Mouse (Mus musculus) forebrain, embryonic 12.5 days (tissue): ENCODE data around the gene Olfr1016. TPM values are rescaled to one million over a fixed set of nuclear protein-coding genes. Genes with fewer than 3 reads are reported as not detected.

Experiments used
- ATAC-seq: fragments of 200-750 bp; cut with Nextera tagmentation; 2 replicates; pipeline ENCODE4 v1.8.0; 2017; ENCODE audit warnings: moderate TSS enrichment; ENCODE audit not compliant: low FRiP score
- H3K27ac ChIP-seq: fragments of 300-500 bp; sonication (generic); 2 replicates; pipeline ENCODE4 v1.5.1; 2016; ENCODE audit warnings: mild to moderate bottlenecking
- H3K27me3 ChIP-seq: fragments of 300-500 bp; sonication (generic); 2 replicates; pipeline ENCODE4 v1.6.1; 2016; ENCODE audit warnings: mild to moderate bottlenecking
- H3K36me3 ChIP-seq: fragments of 300-500 bp; sonication (generic); replicated peaks from 2 replicates; pipeline ENCODE4 v1.6.1; 2016; ENCODE audit warnings: mild to moderate bottlenecking
- H3K4me1 ChIP-seq: fragments of 300-500 bp; sonication (generic); 2 replicates; pipeline ENCODE4 v1.6.1; 2016
- H3K4me2 ChIP-seq: fragments of 300-500 bp; sonication (generic); 2 replicates; pipeline ENCODE4 v1.6.1; 2016; ENCODE audit warnings: mild to moderate bottlenecking, moderate library complexity
- H3K4me3 ChIP-seq: fragments of 300-500 bp; sonication (generic); replicated peaks from 2 replicates; pipeline ENCODE4 v1.5.1; 2016; ENCODE audit warnings: mild to moderate bottlenecking
- H3K9ac ChIP-seq: fragments of 300-500 bp; sonication (generic); 2 replicates; pipeline ENCODE4 v1.6.1; 2016; ENCODE audit warnings: mild to moderate bottlenecking
- H3K9me3 ChIP-seq: fragments of 300-500 bp; sonication (generic); 2 replicates; pipeline ENCODE4 v1.6.1; 2016
- WGBS: fragments of 180-500 bp; shearing (Covaris S2); methylation state at CpG from one replicate; pipeline ENCODE4 v1.1.7; 2016; 5-methylcytosine and 5-hydroxymethylcytosine counted together
- polyA plus RNA-seq: library from polyadenylated mRNA; unstranded; fragments of >200 nt; fragmentation: Nextera tagmentation; extraction: Ambion mirVana; gene quantifications from 2 replicates; pipeline ENCODE4 v1.2.1, GENCODE M21; 2016

Olfr1016 gene
- polyA plus RNA-seq, result not detected in 2 replicates

DNA sequence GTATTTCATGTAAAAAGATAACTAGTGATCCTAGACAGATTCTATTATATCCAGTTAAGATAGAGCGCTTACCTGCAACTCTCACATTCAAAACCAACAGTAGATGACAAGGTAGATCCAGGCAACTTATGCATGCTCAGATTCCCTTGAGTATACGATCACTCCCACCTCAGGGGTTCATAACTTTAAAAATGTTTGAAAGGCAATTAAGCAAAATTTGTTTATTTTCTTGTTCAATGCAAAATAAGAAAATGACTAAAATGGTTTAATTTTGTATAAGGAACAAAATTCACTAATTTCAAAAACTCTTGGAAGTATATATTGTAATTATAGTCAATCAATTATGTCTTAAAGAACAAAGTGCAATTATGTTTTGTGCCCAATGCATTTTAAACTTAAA, at the start of gene Olfr1016:
TSS of gene Olfr1016 (minus strand) at position 101 of the 400 bp plus-strand sequence.
- H3K4me1 ChIP-seq, result no peaks in the 10 kb centered on the region
- no peak within 1 kb of the TSS for H3K27ac ChIP-seq
- H3K4me2 ChIP-seq, result no peak within 1 kb of the TSS
- no peaks in the 10 kb centered on the region for H3K27me3 ChIP-seq
- ATAC-seq, result no peak
- H3K9ac ChIP-seq, result no peak within 1 kb of the TSS
- H3K9me3 ChIP-seq, result no peaks in the 10 kb centered on the region
- no peak within 1 kb of the TSS for H3K4me3 ChIP-seq
- no peaks in the 10 kb centered on the region for H3K36me3 ChIP-seq
- WGBS, result 89% methylated on average over 2 of the region's 2 CpGs

DNA sequence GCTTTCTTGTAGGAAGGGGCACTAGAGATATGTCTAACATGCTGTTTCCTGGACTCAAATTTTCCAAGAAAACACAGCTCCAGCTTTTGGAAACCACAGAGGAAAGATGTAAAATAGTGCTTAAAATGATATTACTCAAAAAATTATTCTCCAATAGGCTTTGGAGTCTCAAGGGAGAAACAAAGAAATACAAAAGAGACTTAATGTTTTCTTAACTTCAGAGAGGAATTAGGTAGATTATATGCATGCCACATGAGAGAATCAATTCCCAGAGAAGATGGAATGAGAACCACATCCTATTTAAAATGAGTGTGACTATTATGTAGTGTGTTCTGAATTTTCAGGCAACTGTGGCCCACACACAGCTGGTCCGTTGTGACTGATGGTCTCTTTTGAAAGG, 44.4 kb upstream of the Olfr1016 start, which contains the start of gene Olfr1020:
TSS of gene Olfr1020 (plus strand) at position 301 of the 400 bp plus-strand sequence.
- Histone ChIP-seq H3K4me3 (no peak within 1 kb of the TSS), H3K36me3 (no peaks in the 10 kb centered on the region), H3K27me3 (no peaks in the 10 kb centered on the region), H3K4me1 (no peaks in the 10 kb centered on the region), H3K9ac (no peak within 1 kb of the TSS), H3K27ac (no peak within 1 kb of the TSS), H3K4me2 (no peak within 1 kb of the TSS), H3K9me3 (no peaks in the 10 kb centered on the region)
- ATAC-seq, result no peak
- WGBS, result 71% methylated on average over 1 of the region's 1 CpGs

DNA sequence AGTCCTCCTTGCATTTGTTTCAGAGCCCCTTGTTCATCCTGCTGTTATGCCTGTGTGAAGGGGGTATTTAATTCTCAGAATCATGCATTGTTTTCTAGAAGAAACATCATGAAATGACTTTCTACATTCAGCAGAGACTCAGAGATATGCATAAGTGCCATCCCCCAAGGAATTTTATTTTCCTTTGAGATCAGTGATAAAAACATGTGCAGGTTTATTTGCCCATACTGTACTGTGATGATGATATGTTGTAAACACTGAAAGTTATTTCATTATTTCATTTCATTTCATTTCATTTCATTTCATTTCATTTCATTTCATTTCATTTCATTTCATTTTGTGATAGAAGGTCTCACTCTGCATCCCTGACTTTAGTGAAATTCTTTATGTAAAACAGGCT, 43.0 kb upstream of the Olfr1016 start, which contains the start of gene Olfr1019:
TSS of gene Olfr1019 (minus strand) at position 101 of the 400 bp plus-strand sequence.
- no peak for ATAC-seq
- Histone ChIP-seq H3K27ac (no peak within 1 kb of the TSS), H3K9ac (no peak within 1 kb of the TSS), H3K36me3 (no peaks in the 10 kb centered on the region), H3K27me3 (no peaks in the 10 kb centered on the region), H3K4me1 (no peaks in the 10 kb centered on the region), H3K4me3 (no peak within 1 kb of the TSS), H3K9me3 (no peaks in the 10 kb centered on the region), H3K4me2 (no peak within 1 kb of the TSS)

DNA sequence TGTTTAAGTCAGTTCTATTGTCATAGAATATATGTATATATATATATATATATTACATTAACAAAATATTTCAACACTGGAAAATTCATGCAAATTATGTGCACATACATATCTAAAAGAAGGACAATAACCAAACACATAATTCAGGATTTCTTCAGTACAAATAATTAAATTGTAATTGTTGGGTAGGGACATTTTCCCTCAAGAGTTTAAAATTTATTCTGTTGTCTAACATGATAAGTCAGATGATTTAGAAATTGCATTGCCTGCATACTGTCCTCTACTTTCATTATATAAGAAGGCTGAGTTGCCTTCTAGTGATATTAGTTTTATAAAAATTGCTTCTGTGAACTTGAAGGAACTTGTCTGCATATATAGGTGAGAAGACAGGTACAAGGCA, 15.8 kb upstream of the Olfr1016 start, which contains the start of gene Olfr1018:
TSS of gene Olfr1018 (plus strand) at position 301 of the 400 bp plus-strand sequence.
- Histone ChIP-seq H3K36me3 (no peaks in the 10 kb centered on the region), H3K9me3 (no peaks in the 10 kb centered on the region), H3K4me2 (no peak within 1 kb of the TSS), H3K9ac (no peak within 1 kb of the TSS), H3K27me3 (no peaks in the 10 kb centered on the region), H3K4me1 (no peaks in the 10 kb centered on the region), H3K4me3 (no peak within 1 kb of the TSS), H3K27ac (no peak within 1 kb of the TSS)
- ATAC-seq, result no peak

DNA sequence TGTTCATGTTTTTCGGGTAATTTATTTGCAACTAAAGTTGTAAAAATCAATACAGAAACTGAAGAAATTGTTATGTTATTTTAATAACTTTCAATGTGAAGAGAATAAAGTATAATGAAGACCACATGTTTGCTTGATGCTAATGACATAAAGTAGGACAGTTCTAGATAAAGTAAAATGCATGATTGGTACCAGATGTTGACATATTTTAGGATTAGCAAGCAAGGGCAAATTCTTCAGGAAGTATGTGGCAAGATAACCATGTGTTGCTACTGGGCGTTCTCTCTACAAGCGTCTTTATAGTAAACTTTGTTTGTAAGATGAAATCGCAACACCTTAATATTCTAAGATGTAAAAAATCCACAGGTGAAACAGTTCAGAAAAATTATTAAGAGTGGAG, 2.2 kb upstream of the Olfr1016 start:
- H3K27ac ChIP-seq, result no peak overlapping the region
- no peaks in the 10 kb centered on the region for H3K4me1 ChIP-seq
- no peaks in the 10 kb centered on the region for H3K27me3 ChIP-seq
- H3K36me3 ChIP-seq, result no peaks in the 10 kb centered on the region
- H3K9me3 ChIP-seq, result no peaks in the 10 kb centered on the region
- WGBS, result 90% methylated on average over 4 of the region's 4 CpGs
- no peak overlapping the region for H3K9ac ChIP-seq
- no peak overlapping the region for H3K4me2 ChIP-seq
- H3K4me3 ChIP-seq, result no peak overlapping the region
- no peak for ATAC-seq

DNA sequence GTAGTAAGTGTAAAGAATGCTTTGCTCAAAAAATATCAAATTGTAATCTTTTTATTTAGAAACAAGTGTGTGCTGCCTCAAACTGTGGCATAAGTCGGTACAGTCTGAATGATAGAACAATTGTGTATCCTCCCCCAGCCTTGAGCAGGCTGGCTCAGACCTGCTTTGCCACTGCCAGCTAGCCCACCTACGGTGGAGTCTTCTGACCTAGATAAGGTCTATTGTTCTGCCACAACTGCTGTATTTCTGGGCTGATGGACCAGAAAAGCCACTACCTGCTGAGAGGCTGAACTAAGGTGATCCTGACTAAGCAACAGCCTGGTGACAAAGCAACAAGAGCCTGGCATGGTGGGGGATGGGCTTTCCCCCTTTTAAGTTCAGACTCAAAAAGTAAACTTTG, 10.0 kb downstream of the Olfr1016 start:
- 17% methylated on average over 2 of the region's 2 CpGs for WGBS
- Histone ChIP-seq H3K9me3 (no peaks in the 10 kb centered on the region), H3K27ac (no peak overlapping the region), H3K27me3 (no peaks in the 10 kb centered on the region), H3K4me2 (no peak overlapping the region), H3K9ac (no peak overlapping the region), H3K4me1 (no peaks in the 10 kb centered on the region), H3K36me3 (no peaks in the 10 kb centered on the region), H3K4me3 (no peak overlapping the region)
- ATAC-seq, result no peak

DNA sequence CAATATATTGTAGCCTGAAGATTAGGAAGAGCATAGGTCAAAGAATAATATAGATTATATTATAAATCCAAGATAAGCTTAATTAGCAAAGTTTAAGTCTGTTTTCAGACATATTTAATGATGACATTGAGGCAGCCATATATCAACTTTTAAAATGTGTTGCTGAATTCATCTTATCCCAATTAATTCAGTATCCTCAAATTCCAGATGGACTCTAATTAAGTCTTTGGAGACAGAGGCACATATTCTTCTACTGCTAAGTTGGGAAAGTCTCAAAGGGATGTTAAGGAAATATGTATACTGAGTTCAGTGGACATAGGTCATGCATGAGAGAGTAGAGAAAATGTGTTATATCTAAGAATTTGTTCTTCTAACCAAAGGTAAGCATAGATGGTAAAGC, 20.6 kb downstream of the Olfr1016 start, which contains the start of gene Olfr1015:
TSS of gene Olfr1015 (plus strand) at position 301 of the 400 bp plus-strand sequence.
- ATAC-seq, result no peak
- Histone ChIP-seq H3K4me2 (no peak within 1 kb of the TSS), H3K27ac (no peak within 1 kb of the TSS), H3K4me3 (no peak within 1 kb of the TSS), H3K9me3 (no peaks in the 10 kb centered on the region), H3K9ac (no peak within 1 kb of the TSS), H3K36me3 (no peaks in the 10 kb centered on the region), H3K4me1 (no peaks in the 10 kb centered on the region), H3K27me3 (no peaks in the 10 kb centered on the region)

DNA sequence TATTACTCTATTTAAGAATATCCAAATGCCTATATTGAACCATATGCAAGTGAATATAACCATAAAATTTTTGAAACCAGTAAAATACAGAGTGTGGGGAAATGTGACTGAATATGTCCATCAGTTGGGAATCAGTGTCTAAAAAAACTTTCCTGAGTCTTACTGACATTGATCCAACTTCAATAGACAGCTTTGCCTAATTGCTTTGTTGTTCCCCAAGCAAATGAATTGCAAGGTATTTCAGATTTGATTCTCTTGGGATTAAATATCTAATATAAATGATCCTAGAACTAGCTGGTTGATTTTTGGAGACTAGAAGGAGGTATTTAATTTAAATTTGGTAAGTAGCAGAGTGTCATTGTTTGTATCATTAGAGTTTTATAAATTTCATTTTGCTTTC, 29.9 kb downstream of the Olfr1016 start, which contains the start of gene Olfr1014:
TSS of gene Olfr1014 (plus strand) at position 301 of the 400 bp plus-strand sequence.
- no peaks in the 10 kb centered on the region for H3K36me3 ChIP-seq
- no peak within 1 kb of the TSS for H3K9ac ChIP-seq
- no peak within 1 kb of the TSS for H3K27ac ChIP-seq
- H3K4me2 ChIP-seq, result no peak within 1 kb of the TSS
- H3K9me3 ChIP-seq, result no peaks in the 10 kb centered on the region
- H3K4me3 ChIP-seq, result no peak within 1 kb of the TSS
- H3K4me1 ChIP-seq, result no peaks in the 10 kb centered on the region
- ATAC-seq, result no peak
- no peaks in the 10 kb centered on the region for H3K27me3 ChIP-seq

DNA sequence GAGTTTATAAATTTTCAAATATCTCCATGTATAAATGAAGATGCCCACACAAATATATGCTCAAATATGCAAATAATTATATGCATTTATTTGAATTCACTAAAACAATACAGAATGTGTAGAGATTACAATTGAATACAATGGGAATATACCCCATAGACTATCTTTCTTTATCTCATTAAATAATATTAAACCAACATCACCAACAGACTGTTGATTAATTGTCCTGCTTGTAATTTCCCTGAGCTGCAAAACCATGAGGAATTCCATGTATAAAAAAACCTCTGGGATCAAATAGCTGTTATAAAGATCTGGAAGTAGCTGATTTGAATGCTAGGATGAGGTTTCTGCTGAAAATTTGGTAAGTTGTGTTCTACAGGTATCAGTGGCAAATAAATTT, 35.5 kb downstream of the Olfr1016 start, which contains the start of gene Olfr1013:
TSS of gene Olfr1013 (plus strand) at position 301 of the 400 bp plus-strand sequence.
- no peaks in the 10 kb centered on the region for H3K36me3 ChIP-seq
- no peak for ATAC-seq

DNA sequence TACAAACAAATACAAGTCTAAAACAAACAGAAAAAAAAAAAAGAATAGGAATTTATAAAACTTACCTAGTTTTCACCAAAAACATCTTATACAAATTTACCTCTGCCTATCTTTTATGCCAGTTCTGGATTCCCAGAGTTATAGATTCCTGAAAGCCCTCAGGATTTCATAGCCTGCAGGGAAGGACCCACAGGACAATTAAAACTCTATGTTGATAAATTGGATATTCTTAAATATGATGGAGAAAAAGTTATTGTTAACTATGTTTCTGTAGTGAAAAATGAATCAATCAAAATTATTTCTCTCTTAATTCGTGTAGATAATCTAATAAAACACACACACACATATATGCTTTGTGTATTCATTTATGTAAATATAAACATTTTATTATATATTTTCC, 39.7 kb downstream of the Olfr1016 start, which contains the start of gene Olfr1012:
TSS of gene Olfr1012 (minus strand) at position 101 of the 400 bp plus-strand sequence.
- Histone ChIP-seq H3K9ac (no peak within 1 kb of the TSS), H3K27me3 (no peaks in the 10 kb centered on the region), H3K9me3 (no peaks in the 10 kb centered on the region), H3K36me3 (no peaks in the 10 kb centered on the region), H3K4me2 (no peak within 1 kb of the TSS), H3K4me1 (no peaks in the 10 kb centered on the region), H3K4me3 (no peak within 1 kb of the TSS), H3K27ac (no peak within 1 kb of the TSS)
- 87% methylated on average over 1 of the region's 1 CpGs for WGBS
- no peak for ATAC-seq

More for the DNA sequence above, 35.5 kb downstream of the Olfr1016 start, which contains the start of gene Olfr1013:
- H3K4me2 ChIP-seq, result no peak within 1 kb of the TSS
- H3K9me3 ChIP-seq, result no peaks in the 10 kb centered on the region
- no peak within 1 kb of the TSS for H3K4me3 ChIP-seq
- no peaks in the 10 kb centered on the region for H3K27me3 ChIP-seq
- H3K4me1 ChIP-seq, result no peaks in the 10 kb centered on the region
- H3K9ac ChIP-seq, result no peak within 1 kb of the TSS
- no peak within 1 kb of the TSS for H3K27ac ChIP-seq

DNA sequence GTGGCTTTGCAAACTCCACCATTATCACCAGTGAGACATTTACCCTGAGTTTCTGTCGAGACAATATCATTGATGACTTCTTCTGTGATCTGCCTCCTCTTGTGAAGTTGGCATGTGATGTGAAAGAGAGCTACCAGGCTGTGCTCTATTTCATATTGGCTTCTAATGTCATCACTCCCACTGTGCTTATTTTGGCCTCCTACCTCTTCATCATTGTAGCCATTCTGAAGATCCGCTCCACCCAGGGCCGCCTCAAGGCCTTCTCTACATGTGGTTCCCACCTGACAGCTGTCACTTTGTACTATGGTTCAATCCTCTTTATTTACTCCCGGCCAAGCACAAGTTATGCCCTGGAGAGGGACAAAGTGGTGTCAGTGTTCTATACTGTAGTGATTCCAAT, 48.5 kb downstream of the Olfr1016 start:
- H3K4me1 ChIP-seq, result no peaks in the 10 kb centered on the region
- H3K9ac ChIP-seq, result no peak overlapping the region
- no peak for ATAC-seq
- no peak overlapping the region for H3K4me2 ChIP-seq
- H3K27me3 ChIP-seq, result no peaks in the 10 kb centered on the region
- no peaks in the 10 kb centered on the region for H3K36me3 ChIP-seq
- no peak overlapping the region for H3K4me3 ChIP-seq
- no peaks in the 10 kb centered on the region for H3K9me3 ChIP-seq
- WGBS, result 86% methylated on average over 4 of the region's 4 CpGs
- H3K27ac ChIP-seq, result no peak overlapping the region
